Comparison of ENCODE assay signal across 10 mouse cellular contexts in genomic region chr5:151022939-151023338, GRCm38 (mm10).
DNase-seq lines count a peak whose midpoint lies in the region; ATAC-seq and TF ChIP-seq lines count a peak whose summit lies in the region.
"Had no signal": no experiment of that assay in that cellular context is flagged by ENCODE, and none has a peak within 500 bp of the region (broad histone marks: within the 10 kb centered on the region; RNA-seq: fewer than 3 reads in every experiment).

No protein-coding gene starts in this region.

- no peak overlapping the region for H3K9ac ChIP-seq in intestine, embryonic 16.5 days (ENCODE audit: low read depth, low read length)
- H3K9ac ChIP-seq: liver, embryonic 14.5 days had no signal

- peak; percentile 13 for DNase-seq in heart, adult 11 months
- no peak for DNase-seq in heart, postnatal 25 days (ENCODE audit: low spot score)
- DNase-seq in layer of hippocampus, adult 2 months (ENCODE audit: low spot score in 2 of 2), result peak in 1 of 2 experiments; percentile 19
- no peak for DNase-seq in layer of hippocampus, postnatal 36 days
- no peak for DNase-seq in ovary, adult 18-20 months (ENCODE audit: low spot score)
- DNase-seq in ovary, postnatal 14 days (ENCODE audit: low spot score), result no peak
- DNase-seq: gastrocnemius, postnatal 10 days had no signal

- no peak overlapping the region for H3K4me3 ChIP-seq in layer of hippocampus, adult 2 months
- H3K4me3 ChIP-seq in cortical plate, adult 2 months (ENCODE audit: insufficient read depth, low read length), result no peak overlapping the region
- H3K4me3 ChIP-seq in intestine, embryonic 16.5 days (ENCODE audit: low read length), result no peak overlapping the region

- H3K27me3 ChIP-seq in intestine, embryonic 16.5 days (replicated peaks; ENCODE audit: control insufficient read depth, insufficient read depth, low read length), result no peaks in the 10 kb centered on the region

- H3K27ac ChIP-seq in layer of hippocampus, adult 2 months, result peak overlapping the region; percentile 83
- peak overlapping the region; percentile 71 for H3K27ac ChIP-seq in cortical plate, adult 2 months (ENCODE audit: insufficient read depth, low read length)
- H3K27ac ChIP-seq in intestine, embryonic 16.5 days (ENCODE audit: low read length), result peak overlapping the region; percentile 60; the same call in 1 of the 2 replicates
- H3K27ac ChIP-seq: liver, embryonic 14.5 days had no signal

- H3K9me3 ChIP-seq in intestine, embryonic 16.5 days (ENCODE audit: control insufficient read depth, low read length), result no peaks in the 10 kb centered on the region

- H3K36me3 ChIP-seq in intestine, embryonic 16.5 days (ENCODE audit: control insufficient read depth, insufficient read depth, low read length), result no peaks in the 10 kb centered on the region

- WGBS in intestine, embryonic 16.5 days, result 21% methylated on average over 1 of the region's 1 CpGs

- no peak overlapping the region for H3K4me2 ChIP-seq in intestine, embryonic 16.5 days (ENCODE audit: low read depth, low read length)

- ATAC-seq in intestine, embryonic 16.5 days, result no peak

- no peak for TF ChIP-seq CTCF in layer of hippocampus, adult 2 months (conservative IDR thresholded peaks at IDR 0.05)
- no peak for TF ChIP-seq CTCF in cortical plate, adult 2 months (IDR thresholded peaks at IDR 0.05; ENCODE audit: extremely low read depth, insufficient read depth, low read length)

- intact Hi-C loops in heart, postnatal 25 days (cut with DNase I), result no loop called here

- no peak for TF ChIP-seq POLR2A in cortical plate, adult 2 months (IDR thresholded peaks at IDR 0.05; ENCODE audit: extremely low read depth, insufficient read depth, low read length)

- H3K4me1 ChIP-seq in cortical plate, adult 2 months (ENCODE audit: control insufficient read depth, insufficient read depth, low read length), result peaks cover 20% of the 10 kb centered on the region
- peaks cover 10% of the 10 kb centered on the region for H3K4me1 ChIP-seq in intestine, embryonic 16.5 days (ENCODE audit: control insufficient read depth, insufficient read depth, low read length)
